Mouse (Mus musculus): ENCODE measurements around the gene Scgb2a2. TPM values are rescaled to one million over a fixed set of nuclear protein-coding genes. Genes with fewer than 3 reads are reported as not detected.
A peak's percentile ranks its signal among the peaks of the same experiment; 100 is the strongest.
"Not testable (repeated sequence)": the region's sequence is repeated elsewhere in the genome, so short reads cannot be mapped to it uniquely, and the experiment has no call there.

The Scgb2a2 gene
- polyA plus RNA-seq (2015; fragmentation: Nextera tagmentation; extraction: Ambion mirVana), result not detected in 2 replicates

DNA sequence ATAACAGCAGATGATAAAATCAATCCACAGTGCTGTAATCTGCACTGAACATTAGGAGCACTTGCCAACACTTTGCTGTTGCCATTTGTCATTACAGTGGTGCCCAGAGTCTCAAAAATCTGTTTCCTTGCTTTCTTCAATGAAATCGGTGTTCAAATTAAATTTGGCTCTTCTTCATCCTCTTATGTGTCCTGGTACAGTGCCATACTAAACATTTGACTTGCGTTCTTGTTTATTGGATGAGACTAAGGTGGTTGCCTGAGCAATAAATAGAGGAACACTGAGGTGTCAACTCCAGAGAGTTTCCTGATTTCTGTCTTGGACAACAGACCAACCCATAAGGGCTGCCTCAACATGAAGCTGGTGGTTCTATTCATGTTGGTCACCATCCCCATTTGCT is at the start of gene Scgb2a2:
TSS of gene Scgb2a2 (plus strand) at position 301 of the 400 bp plus-strand sequence.
- Histone ChIP-seq H3K4me2 (ENCODE audit: low read depth, low read length) (no peak within 1 kb of the TSS), H3K9me3 (ENCODE audit: control insufficient read depth, low read length) (no peaks in the 10 kb centered on the region), H3K36me3 (ENCODE audit: control insufficient read depth, insufficient read depth, low read length) (no peaks in the 10 kb centered on the region), H3K4me1 (ENCODE audit: control insufficient read depth, insufficient read depth, low read length) (no peaks in the 10 kb centered on the region), H3K27me3 (replicated peaks; ENCODE audit: control insufficient read depth, insufficient read depth, low read length) (no peaks in the 10 kb centered on the region), H3K27ac (ENCODE audit: low read length) (no peak within 1 kb of the TSS), H3K4me3 (ENCODE audit: low read length) (no peak within 1 kb of the TSS), H3K9ac (ENCODE audit: low read depth, low read length) (no peak within 1 kb of the TSS)
- no peak for ATAC-seq
- WGBS, result 79% methylated on average over 2 of the region's 2 CpGs

DNA sequence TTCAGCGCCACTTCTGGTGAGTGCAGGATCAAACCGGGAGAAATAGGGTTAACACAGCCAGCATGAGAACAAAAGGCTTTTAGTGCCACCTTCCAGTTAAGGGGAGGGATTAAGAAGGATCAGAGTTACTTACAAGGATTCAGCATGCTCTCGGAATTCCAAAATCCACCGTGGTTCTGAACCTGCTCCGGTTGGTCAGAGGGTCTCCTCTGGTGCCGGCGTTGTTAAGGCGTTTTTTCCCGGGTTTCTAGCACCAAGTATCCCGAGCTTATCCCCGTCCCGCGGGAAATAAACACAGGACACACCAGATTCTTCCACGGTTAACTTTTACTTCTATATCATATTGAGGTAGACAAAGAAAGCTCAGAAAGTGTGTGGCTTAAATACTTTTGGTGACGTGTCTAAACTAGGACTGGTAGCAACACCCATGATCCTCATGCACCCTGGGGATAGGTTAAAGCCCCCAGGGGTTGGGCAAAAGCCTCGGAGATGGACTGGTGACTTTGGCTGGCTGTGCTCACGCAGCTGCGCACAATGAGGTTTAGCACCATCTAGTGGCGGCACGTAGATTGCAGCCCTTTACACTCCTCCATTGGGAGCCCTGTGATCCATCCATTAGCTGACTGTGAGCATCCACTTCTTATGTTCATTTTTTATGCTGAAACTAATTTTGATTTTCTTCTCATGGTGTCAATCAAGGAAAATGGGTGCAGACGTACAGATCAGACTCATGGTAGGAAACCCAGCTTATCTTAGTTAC is 10.6 kb upstream of the Scgb2a2 start:
- not testable (repeated sequence) for H3K27ac ChIP-seq (ENCODE audit: low read length); H3K9me3 ChIP-seq (ENCODE audit: control insufficient read depth, low read length); H3K36me3 ChIP-seq (ENCODE audit: control insufficient read depth, insufficient read depth, low read length); H3K4me2 ChIP-seq (ENCODE audit: low read depth, low read length); H3K4me1 ChIP-seq (ENCODE audit: control insufficient read depth, insufficient read depth, low read length); H3K27me3 ChIP-seq (replicated peaks; ENCODE audit: control insufficient read depth, insufficient read depth, low read length); H3K9ac ChIP-seq (ENCODE audit: low read depth, low read length)
- peak overlapping the region; percentile 35 for H3K4me3 ChIP-seq (ENCODE audit: low read length)
- 11% methylated on average over 18 of the region's 21 CpGs for WGBS
- ATAC-seq, result peak; percentile 95

DNA sequence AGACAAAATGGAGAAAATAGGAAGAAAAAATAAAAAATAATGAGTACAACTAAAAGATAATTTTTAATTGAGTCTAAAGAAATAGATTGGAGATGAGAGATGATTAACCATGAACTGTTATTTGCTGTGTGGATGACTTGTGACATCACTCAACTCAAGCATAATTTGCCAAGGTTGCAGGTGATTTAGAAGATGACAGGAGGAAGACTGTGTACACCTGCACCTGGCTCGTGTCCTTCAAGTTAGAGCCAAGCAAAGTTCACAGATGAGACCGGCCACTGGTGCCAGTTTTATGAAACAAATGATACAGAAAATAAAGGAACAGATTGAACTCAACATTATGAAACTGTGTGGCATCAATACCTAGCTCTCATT is 10.0 kb upstream of the Scgb2a2 start:
- Histone ChIP-seq H3K9ac (ENCODE audit: low read depth, low read length) (no peak overlapping the region), H3K27me3 (replicated peaks; ENCODE audit: control insufficient read depth, insufficient read depth, low read length) (no peaks in the 10 kb centered on the region), H3K36me3 (ENCODE audit: control insufficient read depth, insufficient read depth, low read length) (no peaks in the 10 kb centered on the region), H3K4me1 (ENCODE audit: control insufficient read depth, insufficient read depth, low read length) (no peaks in the 10 kb centered on the region), H3K9me3 (ENCODE audit: control insufficient read depth, low read length) (no peaks in the 10 kb centered on the region), H3K27ac (ENCODE audit: low read length) (no peak overlapping the region), H3K4me3 (ENCODE audit: low read length) (no peak overlapping the region), H3K4me2 (ENCODE audit: low read depth, low read length) (no peak overlapping the region)
- ATAC-seq, result peak; percentile 63
- 58% methylated on average over 2 of the region's 2 CpGs for WGBS

GRCm38 (mm10) chr19:9849368-9850075 is 2.2 kb downstream of the Scgb2a2 start:
- not testable (repeated sequence) for H3K36me3 ChIP-seq (ENCODE audit: control insufficient read depth, insufficient read depth, low read length); H3K27me3 ChIP-seq (replicated peaks; ENCODE audit: control insufficient read depth, insufficient read depth, low read length); H3K9me3 ChIP-seq (ENCODE audit: control insufficient read depth, low read length); H3K27ac ChIP-seq (ENCODE audit: low read length); H3K4me3 ChIP-seq (ENCODE audit: low read length); H3K9ac ChIP-seq (ENCODE audit: low read depth, low read length); ATAC-seq; H3K4me1 ChIP-seq (ENCODE audit: control insufficient read depth, insufficient read depth, low read length); H3K4me2 ChIP-seq (ENCODE audit: low read depth, low read length)
- WGBS, result 45% methylated on average over 3 of the region's 3 CpGs

DNA sequence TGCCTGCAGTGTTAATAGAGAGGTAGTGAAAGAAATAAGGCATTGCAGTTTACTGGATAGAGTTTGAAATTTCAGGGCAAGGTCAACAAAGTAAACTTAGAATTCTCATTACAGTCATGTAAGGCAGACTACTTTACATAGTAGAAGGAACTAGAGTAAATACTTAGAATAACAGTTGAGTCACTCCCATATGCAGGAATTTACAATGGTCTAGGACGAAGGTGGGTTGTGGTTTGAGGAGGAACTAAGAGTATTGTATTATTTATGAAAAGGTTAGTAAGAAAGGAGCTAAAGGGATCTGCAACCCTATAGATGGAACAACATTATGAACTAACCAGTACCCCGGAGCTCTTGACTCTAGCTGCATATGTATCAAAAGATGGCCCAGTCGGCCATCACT is 13.5 kb downstream of the Scgb2a2 start:
- H3K27me3 ChIP-seq (replicated peaks; ENCODE audit: control insufficient read depth, insufficient read depth, low read length); H3K4me3 ChIP-seq (ENCODE audit: low read length); H3K4me1 ChIP-seq (ENCODE audit: control insufficient read depth, insufficient read depth, low read length); H3K9me3 ChIP-seq (ENCODE audit: control insufficient read depth, low read length); H3K27ac ChIP-seq (ENCODE audit: low read length); H3K4me2 ChIP-seq (ENCODE audit: low read depth, low read length); ATAC-seq; H3K9ac ChIP-seq (ENCODE audit: low read depth, low read length); H3K36me3 ChIP-seq (ENCODE audit: control insufficient read depth, insufficient read depth, low read length): not testable (repeated sequence)
- WGBS, result 94% methylated on average over 2 of the region's 3 CpGs

DNA sequence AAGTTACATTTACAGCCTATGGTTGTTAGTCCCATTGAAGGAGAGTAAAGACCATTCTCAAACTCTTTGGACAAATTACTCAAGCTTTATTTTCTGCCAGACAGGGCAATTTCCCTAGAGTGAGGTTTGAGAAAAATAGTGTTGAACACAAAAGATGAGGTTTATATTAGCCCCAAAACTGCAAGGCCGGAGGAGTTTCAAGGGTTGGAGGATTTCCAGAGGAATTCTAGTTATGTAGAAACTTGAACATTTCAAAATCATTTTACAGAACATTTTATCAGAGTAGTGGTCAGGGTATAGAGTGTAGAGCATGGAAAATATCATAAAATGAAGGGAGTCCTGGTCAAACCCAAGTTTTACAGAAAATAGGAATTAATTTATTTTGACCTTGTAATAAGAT is 17.5 kb downstream of the Scgb2a2 start:
- Histone ChIP-seq H3K27me3 (replicated peaks; ENCODE audit: control insufficient read depth, insufficient read depth, low read length) (no peaks in the 10 kb centered on the region), H3K27ac (ENCODE audit: low read length) (no peak overlapping the region), H3K9ac (ENCODE audit: low read depth, low read length) (no peak overlapping the region), H3K4me2 (ENCODE audit: low read depth, low read length) (no peak overlapping the region), H3K36me3 (ENCODE audit: control insufficient read depth, insufficient read depth, low read length) (no peaks in the 10 kb centered on the region), H3K9me3 (ENCODE audit: control insufficient read depth, low read length) (no peaks in the 10 kb centered on the region), H3K4me1 (ENCODE audit: control insufficient read depth, insufficient read depth, low read length) (no peaks in the 10 kb centered on the region), H3K4me3 (ENCODE audit: low read length) (no peak overlapping the region)
- no peak for ATAC-seq
- WGBS, result 47% methylated on average over 1 of the region's 1 CpGs

DNA sequence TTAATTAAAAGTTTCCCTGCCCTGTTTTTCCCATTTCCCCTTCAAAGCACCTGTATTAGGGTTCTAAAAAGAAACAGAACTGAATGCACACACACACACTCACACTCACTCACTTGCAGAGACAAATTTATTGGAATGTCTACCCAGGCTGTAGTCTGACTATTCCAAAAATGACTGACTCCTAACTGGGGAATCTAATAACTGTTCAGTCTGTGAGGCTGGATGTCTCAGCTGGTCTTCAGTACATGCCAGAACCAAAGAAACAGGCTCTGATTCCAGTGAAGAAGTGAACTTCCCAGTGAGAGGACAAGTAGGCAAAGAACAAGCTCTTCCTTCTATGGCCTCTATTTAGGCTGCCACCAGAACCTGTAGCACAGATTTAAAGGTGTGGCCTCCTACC is 18.1 kb downstream of the Scgb2a2 start:
- H3K27ac ChIP-seq (ENCODE audit: low read length), result no peak overlapping the region

GRCm38 (mm10) chr19:9878186-9878835 is 30.9 kb downstream of the Scgb2a2 start:
- H3K36me3 ChIP-seq (ENCODE audit: control insufficient read depth, insufficient read depth, low read length), result peaks cover 59% of the 10 kb centered on the region
- H3K4me3 ChIP-seq (ENCODE audit: low read length), result no peak overlapping the region
- no peak for ATAC-seq
- WGBS, result 95% methylated on average over 20 of the region's 20 CpGs
- no peak overlapping the region for H3K4me2 ChIP-seq (ENCODE audit: low read depth, low read length)
- no peaks in the 10 kb centered on the region for H3K4me1 ChIP-seq (ENCODE audit: control insufficient read depth, insufficient read depth, low read length)
- H3K27me3 ChIP-seq (replicated peaks; ENCODE audit: control insufficient read depth, insufficient read depth, low read length), result no peaks in the 10 kb centered on the region
- H3K27ac ChIP-seq (ENCODE audit: low read length), result no peak overlapping the region
- no peak overlapping the region for H3K9ac ChIP-seq (ENCODE audit: low read depth, low read length)
- H3K9me3 ChIP-seq (ENCODE audit: control insufficient read depth, low read length), result no peaks in the 10 kb centered on the region

More for the DNA sequence above, 18.1 kb downstream of the Scgb2a2 start:
- Histone ChIP-seq H3K36me3 (ENCODE audit: control insufficient read depth, insufficient read depth, low read length) (0 out of 2 replicates have a peak, but pooled peaks cover under 1% of the 10 kb centered on the region), H3K9ac (ENCODE audit: low read depth, low read length) (no peak overlapping the region), H3K27me3 (replicated peaks; ENCODE audit: control insufficient read depth, insufficient read depth, low read length) (no peaks in the 10 kb centered on the region), H3K4me3 (ENCODE audit: low read length) (no peak overlapping the region), H3K9me3 (ENCODE audit: control insufficient read depth, low read length) (no peaks in the 10 kb centered on the region), H3K4me2 (ENCODE audit: low read depth, low read length) (no peak overlapping the region), H3K4me1 (ENCODE audit: control insufficient read depth, insufficient read depth, low read length) (no peaks in the 10 kb centered on the region)
- ATAC-seq, result no peak

DNA sequence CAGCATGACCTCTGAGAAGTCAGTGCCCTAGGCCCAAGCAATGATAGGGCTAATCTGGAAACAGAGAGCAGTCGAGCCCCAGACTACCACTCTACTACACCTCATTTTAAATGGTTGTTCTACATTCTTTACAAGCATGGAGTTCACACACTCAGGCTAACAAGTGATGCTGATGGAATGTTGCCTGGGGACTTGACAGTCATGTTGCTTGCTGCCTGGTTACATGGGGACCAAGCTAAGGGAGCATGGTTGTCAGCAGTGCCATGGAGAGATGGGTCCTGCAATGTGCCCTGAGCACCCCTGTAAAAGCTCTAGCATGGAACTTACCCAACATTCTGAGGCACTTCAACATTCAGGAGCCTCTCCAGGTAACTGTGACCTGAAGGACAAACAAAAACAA is 39.0 kb downstream of the Scgb2a2 start:
- Histone ChIP-seq H3K4me2 (ENCODE audit: low read depth, low read length) (no peak overlapping the region), H3K4me3 (ENCODE audit: low read length) (no peak overlapping the region), H3K9me3 (ENCODE audit: control insufficient read depth, low read length) (no peaks in the 10 kb centered on the region), H3K27ac (ENCODE audit: low read length) (no peak overlapping the region), H3K36me3 (ENCODE audit: control insufficient read depth, insufficient read depth, low read length) (peaks cover 61% of the 10 kb centered on the region), H3K27me3 (replicated peaks; ENCODE audit: control insufficient read depth, insufficient read depth, low read length) (no peaks in the 10 kb centered on the region), H3K4me1 (ENCODE audit: control insufficient read depth, insufficient read depth, low read length) (no peaks in the 10 kb centered on the region), H3K9ac (ENCODE audit: low read depth, low read length) (no peak overlapping the region)
- ATAC-seq, result no peak
- 85% methylated on average over 1 of the region's 1 CpGs for WGBS

Measured in intestine, embryonic 16.5 days (tissue).